Mouse (Mus musculus): ENCODE results near the gene Naip2. TPM values are rescaled to one million over a fixed set of nuclear protein-coding genes. Genes with fewer than 3 reads are reported as not detected.
"Not testable (repeated sequence)": the region's sequence is repeated elsewhere in the genome, so short reads cannot be mapped to it uniquely, and the experiment has no call there.

Naip2 gene
- polyA plus RNA-seq, 1 experiment from 2014 or later: 0.27 TPM

- H3K9me3 ChIP-seq; H3K27me3 ChIP-seq; H3K36me3 ChIP-seq; H3K9ac ChIP-seq; H3K4me3 ChIP-seq; H3K4me1 ChIP-seq; ATAC-seq (ENCODE audit: low FRiP score, low read depth); H3K27ac ChIP-seq; H3K4me2 ChIP-seq (replicated peaks): not testable (repeated sequence)
- WGBS: 84% methylated on average over 11 of the region's 11 CpGs
These were observed 40.6 kb downstream of the Naip2 start for GRCm38 (mm10) chr13:100161171-100161870.

- Histone ChIP-seq H3K36me3 (no peaks in the 10 kb centered on the region), H3K9ac (no peak overlapping the region), H3K4me3 (no peak overlapping the region), H3K9me3 (no peaks in the 10 kb centered on the region), H3K4me2 (replicated peaks) (no peak overlapping the region), H3K27ac (no peak overlapping the region), H3K27me3 (no peaks in the 10 kb centered on the region), H3K4me1 (no peaks in the 10 kb centered on the region)
- 89% methylated on average over 3 of the region's 3 CpGs for WGBS
- no peak for ATAC-seq (ENCODE audit: low FRiP score, low read depth)
These were observed 45.3 kb downstream of the Naip2 start for GRCm38 (mm10) chr13:100156624-100157023.

- Histone ChIP-seq H3K4me3 (no peak overlapping the region), H3K36me3 (no peaks in the 10 kb centered on the region), H3K4me1 (no peaks in the 10 kb centered on the region), H3K9ac (no peak overlapping the region), H3K27ac (no peak overlapping the region), H3K27me3 (no peaks in the 10 kb centered on the region), H3K9me3 (no peaks in the 10 kb centered on the region), H3K4me2 (replicated peaks) (no peak overlapping the region)
- no peak for ATAC-seq (ENCODE audit: low FRiP score, low read depth)
- WGBS: 44% methylated on average over 1 of the region's 1 CpGs
These were observed 49.2 kb downstream of the Naip2 start for GRCm38 (mm10) chr13:100152659-100153058.

DNA sequence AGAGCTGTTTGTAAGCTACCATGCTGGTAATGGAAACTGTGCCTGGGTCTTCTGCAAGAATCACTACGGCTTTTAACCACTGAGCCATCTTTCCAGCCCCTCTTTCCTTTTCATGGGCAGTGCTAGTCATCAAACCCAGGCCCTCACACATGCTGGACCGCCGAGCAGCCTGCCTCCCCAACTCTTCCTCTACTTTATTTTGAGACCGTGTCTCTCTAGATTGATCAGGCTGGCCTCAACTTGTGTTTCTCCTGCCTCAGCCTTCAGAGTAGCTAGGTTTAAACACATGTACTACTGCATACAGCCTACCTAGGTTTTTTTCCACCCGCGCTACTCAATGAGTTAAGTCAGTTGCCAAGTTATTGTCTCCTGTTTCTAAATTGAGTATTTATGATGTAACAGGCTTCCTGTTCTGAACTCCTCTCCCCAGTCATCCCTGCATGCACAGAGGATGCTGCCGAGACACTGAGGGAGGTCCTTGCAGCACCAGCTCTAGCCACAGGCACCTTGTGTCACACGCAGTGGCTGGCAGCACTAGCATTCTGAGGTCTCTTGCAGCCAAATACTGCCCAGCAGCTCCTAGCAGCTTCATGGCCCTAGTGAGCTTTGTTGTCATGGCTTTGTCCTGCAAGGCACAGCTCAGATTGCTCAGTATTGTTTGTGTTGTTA is 60.1 kb downstream of the Naip2 start:
- WGBS: 78% methylated on average over 8 of the region's 8 CpGs
- H3K4me2 ChIP-seq (replicated peaks): no peak overlapping the region

GRCm38 (mm10) chr13:100125258-100125643 is 76.6 kb downstream of the Naip2 start:
- Histone ChIP-seq H3K4me2 (replicated peaks) (peak overlapping the region; percentile 87), H3K36me3 (peaks cover 34% of the 10 kb centered on the region), H3K4me3 (peak overlapping the region; percentile 98), H3K9ac (peak overlapping the region; percentile 87), H3K9me3 (no peaks in the 10 kb centered on the region), H3K27me3 (no peaks in the 10 kb centered on the region), H3K27ac (no peak overlapping the region), H3K4me1 (peaks cover 16% of the 10 kb centered on the region)
- 2% methylated on average over 10 of the region's 10 CpGs for WGBS
- no peak; the same call in 1 of the 2 replicates for ATAC-seq (ENCODE audit: low FRiP score, low read depth)

More for the DNA sequence above, 60.1 kb downstream of the Naip2 start:
- Histone ChIP-seq H3K4me1 (no peaks in the 10 kb centered on the region), H3K36me3 (peaks cover 22% of the 10 kb centered on the region), H3K27me3 (no peaks in the 10 kb centered on the region), H3K4me3 (no peak overlapping the region), H3K27ac (no peak overlapping the region), H3K9me3 (no peaks in the 10 kb centered on the region), H3K9ac (no peak overlapping the region)
- no peak for ATAC-seq (ENCODE audit: low FRiP score, low read depth)

- peaks cover 16% of the 10 kb centered on the region for H3K4me1 ChIP-seq
- WGBS: 4% methylated on average over 42 of the region's 42 CpGs
- peaks cover 30% of the 10 kb centered on the region for H3K36me3 ChIP-seq
- peak within 1 kb of the TSS; percentile 87 for H3K9ac ChIP-seq
- H3K27me3 ChIP-seq: no peaks in the 10 kb centered on the region
- H3K4me3 ChIP-seq: peak within 1 kb of the TSS; percentile 98
- H3K4me2 ChIP-seq (replicated peaks): peak within 1 kb of the TSS; percentile 87
- H3K27ac ChIP-seq: no peak within 1 kb of the TSS
- no peaks in the 10 kb centered on the region for H3K9me3 ChIP-seq
- ATAC-seq (ENCODE audit: low FRiP score, low read depth): peak; percentile 97
These were observed 77.3 kb downstream of the Naip2 start, which contains the start of gene Smn1 for GRCm38 (mm10) chr13:100124423-100125257. Gene Smn1, plus strand, starts transcription at chr13:100124852.

DNA sequence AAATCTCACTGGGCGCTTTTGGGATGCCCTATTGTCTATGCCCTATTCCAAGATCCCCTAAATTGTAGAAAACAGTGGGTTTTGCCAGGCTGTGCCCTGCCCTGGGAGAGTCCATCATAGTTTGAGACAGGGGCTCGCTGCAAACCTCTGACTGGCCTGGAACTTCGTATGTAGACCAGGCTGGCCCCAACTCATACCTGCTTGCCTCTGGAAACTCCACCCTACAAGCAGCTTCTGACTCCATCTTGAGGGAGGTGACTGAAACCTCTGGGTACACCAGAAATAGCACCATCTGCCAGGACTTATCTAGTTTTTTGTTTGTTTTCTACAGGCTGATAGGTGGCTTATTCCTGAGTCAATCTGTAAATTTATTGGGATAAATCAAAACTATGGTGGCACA is 77.9 kb downstream of the Naip2 start:
- 80% methylated on average over 3 of the region's 3 CpGs for WGBS
- no peaks in the 10 kb centered on the region for H3K9me3 ChIP-seq
- no peaks in the 10 kb centered on the region for H3K27me3 ChIP-seq
- H3K4me2 ChIP-seq (replicated peaks): peak overlapping the region; percentile 87
- no peak overlapping the region for H3K27ac ChIP-seq
- H3K9ac ChIP-seq: no peak overlapping the region; the same call in 1 of the 2 replicates
- peaks cover 16% of the 10 kb centered on the region for H3K4me1 ChIP-seq
- peaks cover 23% of the 10 kb centered on the region for H3K36me3 ChIP-seq
- no peak for ATAC-seq (ENCODE audit: low FRiP score, low read depth)
- H3K4me3 ChIP-seq: peak overlapping the region; percentile 98

DNA sequence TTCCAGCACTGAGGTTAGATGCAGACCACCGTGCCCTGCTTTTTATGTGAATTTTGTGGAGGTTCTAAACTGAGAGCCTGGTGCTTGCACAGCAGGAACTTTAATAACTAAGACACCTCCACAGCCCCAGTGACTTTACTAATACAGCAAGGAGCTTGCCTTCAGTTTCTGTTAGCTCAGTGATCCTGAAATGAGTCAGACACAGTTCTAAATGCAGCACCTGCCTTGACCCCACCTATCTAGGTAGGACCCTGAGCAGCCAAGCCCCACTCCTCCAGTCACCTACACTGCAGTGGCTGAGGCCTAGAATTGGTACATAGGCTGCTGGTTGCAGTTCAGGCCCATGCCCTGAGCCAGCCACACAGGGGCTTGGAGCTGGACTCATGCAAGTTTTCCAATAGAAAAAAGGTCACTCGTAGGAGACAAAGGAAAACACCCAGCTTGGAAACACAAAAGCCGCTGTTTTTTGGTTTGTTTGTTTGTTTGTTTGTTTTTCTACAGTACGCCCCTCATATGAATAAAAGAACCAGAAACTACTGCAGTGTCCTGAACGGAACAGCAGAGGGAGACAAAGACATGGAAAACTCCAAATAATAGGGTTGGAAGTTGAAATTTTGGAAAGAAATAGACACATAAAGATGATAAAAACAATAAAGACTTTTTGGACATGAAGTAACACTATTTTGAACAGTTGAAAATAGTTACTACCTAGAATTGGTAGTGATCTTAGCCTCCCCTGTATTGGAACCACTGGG is 89.5 kb downstream of the Naip2 start:
- H3K27me3 ChIP-seq: no peaks in the 10 kb centered on the region
- H3K36me3 ChIP-seq: peaks cover 29% of the 10 kb centered on the region
- no peaks in the 10 kb centered on the region for H3K9me3 ChIP-seq
- no peak for ATAC-seq (ENCODE audit: low FRiP score, low read depth)
- 46% methylated on average over 5 of the region's 5 CpGs for WGBS
- no peak overlapping the region for H3K4me2 ChIP-seq (replicated peaks)
- H3K4me3 ChIP-seq: no peak overlapping the region
- peaks cover 13% of the 10 kb centered on the region for H3K4me1 ChIP-seq
- H3K27ac ChIP-seq: no peak overlapping the region
- no peak overlapping the region for H3K9ac ChIP-seq

- Histone ChIP-seq H3K4me1 (peaks cover 22% of the 10 kb centered on the region), H3K4me3 (peak within 1 kb of the TSS; percentile 83), H3K27me3 (no peaks in the 10 kb centered on the region), H3K36me3 (0 out of 2 replicates have a peak, but pooled peaks cover 3% of the 10 kb centered on the region), H3K27ac (peak within 1 kb of the TSS; percentile 78; the same call in 1 of the 2 replicates), H3K9me3 (no peaks in the 10 kb centered on the region), H3K4me2 (replicated peaks) (peak within 1 kb of the TSS; percentile 81), H3K9ac (peak within 1 kb of the TSS; percentile 82)
- ATAC-seq (ENCODE audit: low FRiP score, low read depth): peak; percentile 78
- 1% methylated on average over 71 of the region's 76 CpGs for WGBS
These were observed 94.0 kb downstream of the Naip2 start, which contains the start of gene Serf1 for GRCm38 (mm10) chr13:100107652-100108472. Gene Serf1, plus strand, starts transcription at chr13:100108012.

DNA sequence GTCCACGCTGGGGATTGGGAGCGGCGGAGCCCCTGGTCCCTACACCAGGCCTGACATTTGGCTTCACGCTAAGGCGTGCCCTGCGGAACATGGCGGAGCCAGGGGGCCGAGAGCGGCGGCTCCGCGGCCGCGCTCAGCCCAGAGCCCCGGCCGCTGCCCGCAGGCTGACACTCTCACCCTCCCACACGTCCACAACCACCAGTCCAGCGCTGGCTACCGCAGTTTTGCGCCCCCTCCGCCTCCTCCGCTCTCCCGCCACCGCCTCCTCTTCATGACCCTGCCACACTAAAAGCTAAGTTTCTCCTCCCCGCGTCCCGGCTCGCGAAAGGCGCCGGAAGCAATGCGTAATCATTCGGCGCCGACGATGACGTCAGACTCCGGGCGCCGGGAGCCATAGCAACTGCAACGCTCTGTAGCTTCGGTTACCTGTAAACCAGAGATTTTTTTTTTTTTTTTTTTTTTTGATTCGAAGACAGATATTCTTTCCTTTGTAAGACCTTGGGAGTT is 98.1 kb downstream of the Naip2 start, which contains the start of gene Bdp1:
Bdp1 (minus strand) TSS at position 323 of the 507 bp plus-strand sequence.
- H3K27me3 ChIP-seq: no peaks in the 10 kb centered on the region
- peaks cover 25% of the 10 kb centered on the region for H3K4me1 ChIP-seq
- H3K27ac ChIP-seq: peak within 1 kb of the TSS; percentile 82
- peak within 1 kb of the TSS; percentile 72 for H3K4me2 ChIP-seq (replicated peaks)
- no peaks in the 10 kb centered on the region for H3K9me3 ChIP-seq
- H3K36me3 ChIP-seq: peaks cover 2% of the 10 kb centered on the region
- WGBS: under 1% methylated on average over 44 of the region's 44 CpGs
- peak within 1 kb of the TSS; percentile 99 for H3K4me3 ChIP-seq
- ATAC-seq (ENCODE audit: low FRiP score, low read depth): peak; percentile 79
- H3K9ac ChIP-seq: peak within 1 kb of the TSS; percentile 92
